Mouse (Mus musculus): ENCODE results near the gene Camk1. TPM values are rescaled to one million over a fixed set of nuclear protein-coding genes. Genes with fewer than 3 reads are reported as not detected.

The Camk1 gene
- polyA plus RNA-seq, 1 experiment from 2014 or later, result 128 TPM

DNA sequence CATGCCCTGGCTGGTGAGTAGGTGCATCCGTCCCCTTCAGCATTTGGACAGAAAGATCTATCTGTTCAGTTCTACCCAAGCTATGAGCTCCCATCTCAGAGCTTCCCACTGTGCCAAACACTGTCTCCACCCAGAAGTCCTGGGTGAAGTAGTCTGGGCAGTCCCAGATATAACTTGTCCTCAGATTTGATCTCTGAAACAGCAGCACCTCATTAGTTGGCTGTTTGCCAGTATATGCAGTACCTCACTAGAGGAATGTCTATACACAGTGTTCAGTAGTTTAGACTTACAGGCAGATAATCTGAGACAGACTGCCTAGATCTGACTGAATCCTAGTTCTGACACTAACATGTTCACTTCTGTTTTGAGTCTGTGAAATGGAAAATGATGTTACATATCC lies 14.4 kb downstream of the Camk1 start:
- H3K4me3 ChIP-seq (ENCODE audit: low read length), result no peak overlapping the region
- no peaks in the 10 kb centered on the region for H3K9me3 ChIP-seq (ENCODE audit: control insufficient read depth, low read length)
- WGBS, result 91% methylated on average over 1 of the region's 1 CpGs
- H3K4me2 ChIP-seq (ENCODE audit: low read length), result no peak overlapping the region
- no peaks in the 10 kb centered on the region for H3K27me3 ChIP-seq (replicated peaks; ENCODE audit: control insufficient read depth, insufficient read depth, low read length)
- H3K9ac ChIP-seq (ENCODE audit: low read depth, low read length), result no peak overlapping the region
- H3K36me3 ChIP-seq (ENCODE audit: control insufficient read depth, insufficient read depth, low read length), result peaks cover 3% of the 10 kb centered on the region; the same call in 1 of the 2 replicates
- ATAC-seq, result no peak
- peaks cover 11% of the 10 kb centered on the region for H3K4me1 ChIP-seq (ENCODE audit: control insufficient read depth, insufficient read depth, low read depth, low read length)
- H3K27ac ChIP-seq (ENCODE audit: low read depth, low read length), result no peak overlapping the region

DNA sequence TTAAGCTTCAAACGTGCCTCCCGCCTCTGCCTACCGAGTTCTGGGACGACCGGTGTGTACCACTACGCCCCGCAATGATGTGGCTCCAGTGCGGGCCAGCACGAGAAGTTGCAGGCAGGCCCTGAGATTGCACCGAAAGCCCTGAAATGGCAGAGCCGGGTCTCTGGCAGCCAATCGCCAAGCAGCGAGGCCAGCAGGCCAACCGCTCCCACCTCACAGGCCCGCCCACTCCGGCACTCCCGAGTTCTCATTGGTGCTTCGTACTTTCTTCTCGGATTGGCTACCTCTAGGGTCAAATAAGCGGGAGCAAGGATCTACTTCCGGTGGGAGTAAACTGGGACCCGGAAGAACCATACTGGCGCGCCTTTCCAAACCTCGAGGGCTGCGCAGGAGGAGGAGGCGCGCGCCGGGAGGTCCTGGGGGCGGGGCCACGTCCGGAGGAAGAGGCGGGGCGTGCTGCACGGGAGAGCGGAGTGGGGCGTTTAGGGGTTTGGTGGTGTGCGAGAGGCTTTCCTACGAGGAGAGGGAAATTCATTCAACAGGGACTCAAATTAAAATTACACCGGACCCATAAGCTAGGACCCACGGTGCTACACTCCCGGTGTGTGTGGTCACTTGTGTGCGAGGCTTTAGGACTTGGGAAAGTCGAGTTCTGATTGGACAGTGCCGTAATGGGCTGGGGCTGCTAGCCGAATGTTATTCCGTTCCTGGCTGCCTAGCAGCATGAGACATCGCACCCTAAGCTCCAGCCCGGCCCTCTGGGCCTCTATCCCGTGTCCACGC lies 17.1 kb downstream of the Camk1 start, which contains the start of gene Ogg1:
TSS of gene Ogg1 (plus strand) at position 440 of the 783 bp plus-strand sequence.
- ATAC-seq, result peak; percentile 99
- no peaks in the 10 kb centered on the region for H3K27me3 ChIP-seq (replicated peaks; ENCODE audit: control insufficient read depth, insufficient read depth, low read length)
- H3K4me1 ChIP-seq (ENCODE audit: control insufficient read depth, insufficient read depth, low read depth, low read length), result peaks cover 7% of the 10 kb centered on the region
- H3K9ac ChIP-seq (ENCODE audit: low read depth, low read length), result peak within 1 kb of the TSS; percentile 70
- H3K4me2 ChIP-seq (ENCODE audit: low read length), result peak within 1 kb of the TSS; percentile 94
- H3K9me3 ChIP-seq (ENCODE audit: control insufficient read depth, low read length), result no peaks in the 10 kb centered on the region
- H3K27ac ChIP-seq (ENCODE audit: low read depth, low read length), result peak within 1 kb of the TSS; percentile 89
- H3K4me3 ChIP-seq (ENCODE audit: low read length), result peak within 1 kb of the TSS; percentile 65
- H3K36me3 ChIP-seq (ENCODE audit: control insufficient read depth, insufficient read depth, low read length), result peaks cover 26% of the 10 kb centered on the region
- under 1% methylated on average over 52 of the region's 52 CpGs for WGBS

DNA sequence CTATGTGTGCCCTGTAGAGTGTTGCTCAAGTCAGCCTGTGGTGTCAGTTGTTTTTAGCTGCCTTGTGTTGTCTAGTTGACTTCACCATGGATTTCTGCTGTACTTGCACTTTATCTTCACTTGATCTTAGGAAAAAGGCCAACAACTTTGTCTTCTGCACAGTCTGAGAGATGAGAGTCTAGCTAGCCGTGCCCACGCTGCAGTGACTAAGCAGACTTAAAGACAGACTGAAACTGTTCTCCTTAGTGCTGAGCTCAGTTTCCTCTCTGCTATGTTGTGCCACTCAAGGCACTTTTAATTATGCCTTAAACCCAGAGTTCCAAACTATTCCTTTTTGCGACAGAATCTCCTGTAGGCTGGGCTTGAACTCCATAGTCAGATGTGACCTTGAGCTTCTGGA lies 27.8 kb downstream of the Camk1 start:
- no peak overlapping the region for H3K4me3 ChIP-seq (ENCODE audit: low read length)
- H3K36me3 ChIP-seq (ENCODE audit: control insufficient read depth, insufficient read depth, low read length), result peaks cover 60% of the 10 kb centered on the region
- H3K27me3 ChIP-seq (replicated peaks; ENCODE audit: control insufficient read depth, insufficient read depth, low read length), result no peaks in the 10 kb centered on the region
- 95% methylated on average over 3 of the region's 3 CpGs for WGBS
- no peak overlapping the region for H3K4me2 ChIP-seq (ENCODE audit: low read length)
- H3K9me3 ChIP-seq (ENCODE audit: control insufficient read depth, low read length), result no peaks in the 10 kb centered on the region
- ATAC-seq, result no peak
- no peak overlapping the region for H3K27ac ChIP-seq (ENCODE audit: low read depth, low read length)
- no peak overlapping the region for H3K9ac ChIP-seq (ENCODE audit: low read depth, low read length)
- no peaks in the 10 kb centered on the region for H3K4me1 ChIP-seq (ENCODE audit: control insufficient read depth, insufficient read depth, low read depth, low read length)

DNA sequence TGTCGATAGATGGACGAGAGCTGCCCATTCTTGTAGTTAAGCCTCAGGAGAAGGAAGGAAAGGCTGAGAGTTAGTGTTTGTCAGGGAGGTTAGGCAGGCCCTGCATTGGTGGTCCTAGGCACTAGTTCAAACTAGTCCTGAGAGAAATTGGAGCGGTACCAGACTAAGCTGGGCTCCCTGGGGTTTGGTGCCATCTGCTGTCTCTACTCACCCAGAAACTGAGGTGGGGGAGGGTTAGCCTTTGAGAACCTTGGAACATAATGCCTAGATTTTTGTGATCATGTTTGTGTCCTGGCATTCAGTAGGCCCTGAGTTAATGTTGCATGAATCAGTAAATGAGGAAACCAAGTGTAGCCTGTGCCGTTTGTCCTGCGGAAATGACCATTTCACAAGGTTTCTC lies 35.6 kb downstream of the Camk1 start:
- H3K4me2 ChIP-seq (ENCODE audit: low read length), result peak overlapping the region; percentile 99
- peak overlapping the region; percentile 83 for H3K4me3 ChIP-seq (ENCODE audit: low read length)
- peaks cover 18% of the 10 kb centered on the region for H3K4me1 ChIP-seq (ENCODE audit: control insufficient read depth, insufficient read depth, low read depth, low read length)
- peak overlapping the region; percentile 96 for H3K9ac ChIP-seq (ENCODE audit: low read depth, low read length)
- H3K27me3 ChIP-seq (replicated peaks; ENCODE audit: control insufficient read depth, insufficient read depth, low read length), result no peaks in the 10 kb centered on the region
- 29% methylated on average over 5 of the region's 5 CpGs for WGBS
- H3K27ac ChIP-seq (ENCODE audit: low read depth, low read length), result no peak overlapping the region; the same call in 1 of the 2 replicates
- no peaks in the 10 kb centered on the region for H3K9me3 ChIP-seq (ENCODE audit: control insufficient read depth, low read length)
- ATAC-seq, result no peak
- H3K36me3 ChIP-seq (ENCODE audit: control insufficient read depth, insufficient read depth, low read length), result peaks cover 2% of the 10 kb centered on the region; the same call in 1 of the 2 replicates

DNA sequence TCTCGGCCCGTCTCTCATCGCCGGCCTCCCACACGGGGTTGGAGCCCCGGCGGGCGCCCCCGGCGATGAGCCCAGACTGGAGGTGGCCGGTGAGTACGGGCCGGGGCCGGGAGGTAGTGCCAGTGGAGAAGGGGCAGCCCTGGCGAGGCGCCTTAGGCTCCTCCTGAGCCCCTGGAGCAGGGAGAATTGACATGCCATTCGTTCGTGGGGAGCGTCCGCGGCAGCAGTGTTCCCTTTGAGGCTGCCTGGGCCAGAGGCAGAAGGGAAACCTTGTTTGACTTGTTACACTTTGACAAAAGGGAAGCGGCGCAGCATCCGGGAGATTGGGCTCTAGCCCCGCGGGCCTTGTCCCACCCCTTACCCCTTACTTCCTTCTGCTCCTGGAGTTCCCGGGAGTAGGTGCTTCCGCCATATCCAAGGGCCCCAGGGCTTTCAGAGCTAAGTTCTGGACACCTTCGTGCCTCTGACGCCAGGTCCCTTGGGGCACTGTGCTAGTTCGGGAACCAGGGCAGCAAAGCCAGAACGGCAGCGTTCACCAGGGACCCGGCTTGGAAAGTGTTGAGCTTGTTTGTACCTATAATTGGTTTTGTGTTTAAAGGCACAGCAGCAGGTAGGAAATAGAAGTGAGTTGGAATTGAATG lies 36.2 kb downstream of the Camk1 start:
- peak overlapping the region; percentile 99 for H3K27ac ChIP-seq (ENCODE audit: low read depth, low read length)
- peaks cover 2% of the 10 kb centered on the region; the same call in 1 of the 2 replicates for H3K36me3 ChIP-seq (ENCODE audit: control insufficient read depth, insufficient read depth, low read length)
- peak overlapping the region; percentile 99 for H3K4me2 ChIP-seq (ENCODE audit: low read length)
- H3K9me3 ChIP-seq (ENCODE audit: control insufficient read depth, low read length), result no peaks in the 10 kb centered on the region
- H3K9ac ChIP-seq (ENCODE audit: low read depth, low read length), result peak overlapping the region; percentile 96
- H3K4me1 ChIP-seq (ENCODE audit: control insufficient read depth, insufficient read depth, low read depth, low read length), result peaks cover 18% of the 10 kb centered on the region
- no peak for ATAC-seq
- no peaks in the 10 kb centered on the region for H3K27me3 ChIP-seq (replicated peaks; ENCODE audit: control insufficient read depth, insufficient read depth, low read length)
- WGBS, result under 1% methylated on average over 31 of the region's 34 CpGs
- peak overlapping the region; percentile 83 for H3K4me3 ChIP-seq (ENCODE audit: low read length)

DNA sequence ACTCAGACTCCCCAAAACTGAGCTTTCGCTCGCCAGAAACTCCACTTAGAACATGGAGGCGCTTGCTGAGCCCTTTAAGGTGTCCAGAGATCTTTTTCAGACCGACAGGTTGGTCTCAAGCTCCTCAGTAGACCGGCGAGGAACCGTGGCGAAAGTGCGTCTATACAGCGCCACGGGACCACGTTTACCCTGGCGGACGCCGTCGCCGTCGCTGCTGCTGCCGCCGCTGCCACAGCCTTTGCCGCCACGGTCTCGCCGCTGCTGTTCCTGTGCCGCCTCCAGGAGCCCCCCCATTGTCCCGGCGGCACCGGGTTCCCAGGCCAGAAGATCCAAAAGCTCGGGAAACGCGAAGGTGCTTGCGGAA lies 36.8 kb downstream of the Camk1 start, which contains the start of gene Brpf1:
TSS of gene Brpf1 (plus strand) at position 152 of the 364 bp plus-strand sequence.
- H3K9ac ChIP-seq (ENCODE audit: low read depth, low read length), result peak within 1 kb of the TSS; percentile 96
- peak within 1 kb of the TSS; percentile 99 for H3K4me2 ChIP-seq (ENCODE audit: low read length)
- ATAC-seq, result peak; percentile 53
- no peaks in the 10 kb centered on the region for H3K27me3 ChIP-seq (replicated peaks; ENCODE audit: control insufficient read depth, insufficient read depth, low read length)
- 0% methylated on average over 31 of the region's 32 CpGs for WGBS
- H3K9me3 ChIP-seq (ENCODE audit: control insufficient read depth, low read length), result no peaks in the 10 kb centered on the region
- H3K36me3 ChIP-seq (ENCODE audit: control insufficient read depth, insufficient read depth, low read length), result no peaks in the 10 kb centered on the region
- H3K4me3 ChIP-seq (ENCODE audit: low read length), result peak within 1 kb of the TSS; percentile 83
- peak within 1 kb of the TSS; percentile 99 for H3K27ac ChIP-seq (ENCODE audit: low read depth, low read length)
- peaks cover 18% of the 10 kb centered on the region for H3K4me1 ChIP-seq (ENCODE audit: control insufficient read depth, insufficient read depth, low read depth, low read length)

DNA sequence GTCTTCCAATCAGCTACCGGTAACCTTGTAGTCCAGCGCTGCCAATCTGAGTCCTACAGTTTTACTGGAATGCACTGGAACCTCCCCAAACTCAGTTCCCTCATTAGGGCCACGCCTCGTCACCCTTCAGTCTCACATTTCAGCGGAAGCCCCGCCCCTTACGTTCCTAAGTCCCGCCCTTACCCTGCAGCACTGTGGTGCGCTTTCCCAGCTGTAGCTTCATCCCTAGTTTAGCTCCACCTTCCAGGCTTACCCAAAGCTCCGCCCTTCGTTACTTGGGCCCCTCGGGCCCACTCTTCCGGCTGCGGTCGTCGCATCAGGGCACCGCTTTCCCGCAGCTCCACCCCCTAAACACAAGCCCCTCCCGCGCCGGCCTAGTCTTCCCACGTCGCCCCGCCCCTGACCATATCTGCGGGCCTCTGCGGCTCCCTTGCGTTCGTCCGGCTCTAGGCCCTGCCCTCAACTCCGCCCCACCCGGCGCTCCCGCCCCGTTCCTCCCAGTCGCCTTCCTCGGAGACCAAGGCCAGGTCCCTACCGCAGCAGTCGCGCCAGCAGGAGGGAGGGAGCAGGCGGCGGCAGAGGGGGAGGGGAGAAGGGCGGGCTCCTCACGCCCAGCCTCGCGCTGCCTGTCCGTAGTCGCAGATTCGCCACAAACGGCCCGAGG lies 37.3 kb downstream of the Camk1 start:
- peak overlapping the region; percentile 96 for H3K9ac ChIP-seq (ENCODE audit: low read depth, low read length)
- H3K27me3 ChIP-seq (replicated peaks; ENCODE audit: control insufficient read depth, insufficient read depth, low read length), result no peaks in the 10 kb centered on the region
- peak overlapping the region; percentile 99 for H3K27ac ChIP-seq (ENCODE audit: low read depth, low read length)
- peak overlapping the region; percentile 99 for H3K4me2 ChIP-seq (ENCODE audit: low read length)
- H3K4me3 ChIP-seq (ENCODE audit: low read length), result peak overlapping the region; percentile 83
- H3K36me3 ChIP-seq (ENCODE audit: control insufficient read depth, insufficient read depth, low read length), result no peaks in the 10 kb centered on the region
- under 1% methylated on average over 46 of the region's 50 CpGs for WGBS
- H3K9me3 ChIP-seq (ENCODE audit: control insufficient read depth, low read length), result no peaks in the 10 kb centered on the region
- peaks cover 18% of the 10 kb centered on the region for H3K4me1 ChIP-seq (ENCODE audit: control insufficient read depth, insufficient read depth, low read depth, low read length)
- peak; percentile 98 for ATAC-seq

DNA sequence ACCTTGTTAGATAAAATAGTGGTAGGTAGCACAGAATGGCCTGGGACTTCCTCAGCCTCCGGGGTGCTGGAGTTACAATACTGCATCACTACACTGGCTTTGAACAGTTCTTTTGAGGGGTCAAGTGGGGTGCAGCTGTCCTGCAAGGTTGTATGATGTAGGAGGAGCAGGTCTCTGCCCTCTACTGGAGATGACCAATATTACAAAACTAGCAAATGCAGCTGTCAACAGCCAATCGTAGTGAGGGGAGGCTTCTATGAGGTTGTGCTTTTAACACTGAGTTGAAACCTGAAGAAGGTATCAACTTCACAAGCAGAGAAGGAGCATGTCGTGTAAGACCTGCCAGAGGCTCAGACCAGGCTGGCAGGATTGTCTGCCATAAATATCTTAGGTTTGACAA lies 41.5 kb downstream of the Camk1 start:
- H3K4me3 ChIP-seq (ENCODE audit: low read length), result no peak overlapping the region
- no peaks in the 10 kb centered on the region for H3K9me3 ChIP-seq (ENCODE audit: control insufficient read depth, low read length)
- no peak overlapping the region for H3K9ac ChIP-seq (ENCODE audit: low read depth, low read length)
- no peak overlapping the region for H3K4me2 ChIP-seq (ENCODE audit: low read length)
- no peaks in the 10 kb centered on the region for H3K36me3 ChIP-seq (ENCODE audit: control insufficient read depth, insufficient read depth, low read length)
- ATAC-seq, result no peak
- no peak overlapping the region for H3K27ac ChIP-seq (ENCODE audit: low read depth, low read length)
- H3K4me1 ChIP-seq (ENCODE audit: control insufficient read depth, insufficient read depth, low read depth, low read length), result no peaks in the 10 kb centered on the region; the same call in 1 of the 2 replicates
- H3K27me3 ChIP-seq (replicated peaks; ENCODE audit: control insufficient read depth, insufficient read depth, low read length), result no peaks in the 10 kb centered on the region
- 24% methylated on average over 3 of the region's 3 CpGs for WGBS

DNA sequence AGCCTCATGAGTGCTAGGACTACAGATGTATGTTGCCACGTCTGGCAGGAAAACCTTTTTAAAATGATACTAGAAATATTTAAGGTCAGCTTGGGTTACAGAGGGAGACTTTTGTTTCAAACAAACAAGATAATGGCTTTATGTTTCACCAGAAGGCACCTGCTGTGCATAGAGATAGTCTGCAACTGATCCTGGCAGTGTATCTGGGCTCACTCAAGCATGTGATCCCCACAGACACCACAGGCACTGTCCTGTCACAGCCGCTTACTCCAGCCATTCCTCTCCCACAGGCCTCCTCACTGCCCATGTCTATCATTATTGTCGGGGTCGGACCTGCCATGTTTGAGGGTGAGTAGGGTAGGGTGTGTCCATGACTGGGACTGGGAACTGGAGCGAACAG lies 42.4 kb downstream of the Camk1 start:
- Histone ChIP-seq H3K36me3 (ENCODE audit: control insufficient read depth, insufficient read depth, low read length) (no peaks in the 10 kb centered on the region), H3K4me3 (ENCODE audit: low read length) (no peak overlapping the region), H3K4me1 (ENCODE audit: control insufficient read depth, insufficient read depth, low read depth, low read length) (no peaks in the 10 kb centered on the region; the same call in 1 of the 2 replicates), H3K27ac (ENCODE audit: low read depth, low read length) (no peak overlapping the region), H3K4me2 (ENCODE audit: low read length) (no peak overlapping the region), H3K27me3 (replicated peaks; ENCODE audit: control insufficient read depth, insufficient read depth, low read length) (no peaks in the 10 kb centered on the region), H3K9me3 (ENCODE audit: control insufficient read depth, low read length) (no peaks in the 10 kb centered on the region), H3K9ac (ENCODE audit: low read depth, low read length) (no peak overlapping the region)
- WGBS, result 83% methylated on average over 5 of the region's 5 CpGs
- ATAC-seq, result no peak
